Mouse (Mus musculus) heart, embryonic 15.5 days (tissue): ENCODE data around the gene Fignl1. TPM values are rescaled to one million over a fixed set of nuclear protein-coding genes. Genes with fewer than 3 reads are reported as not detected.

Experiments used
- polyA plus RNA-seq: library from polyadenylated mRNA; unstranded; fragments of >200 nt; fragmentation: Nextera tagmentation; extraction: Ambion mirVana; gene quantifications from 2 replicates; pipeline ENCODE4 v1.2.1, GENCODE M21; 2015

The Fignl1 gene
- polyA plus RNA-seq, 1 experiment from 2014 or later: 42.5 TPM

Other genes starting within 250 kb of the Fignl1 start
- gene 4930512M02Rik, start 181.1 kb downstream of the Fignl1 start, polyA plus RNA-seq: not detected in 2 replicates
- gene Ikzf1, start 124.0 kb downstream of the Fignl1 start, polyA plus RNA-seq: 1.2 and 6.2 TPM in 2 replicates
- 92.1 and 115 TPM in 2 replicates for gene Ddc, start 89.2 kb upstream of the Fignl1 start, polyA plus RNA-seq
- gene Grb10, start 229.7 kb upstream of the Fignl1 start, polyA plus RNA-seq: 503 and 529 TPM in 2 replicates